Mouse (Mus musculus): Measurements from ENCODE around the gene Sept14. TPM values are rescaled to one million over a fixed set of nuclear protein-coding genes. Genes with fewer than 3 reads are reported as not detected.

The Sept14 gene
- polyA plus RNA-seq, 1 experiment from 2014 or later: not detected

- no peak for ATAC-seq (ENCODE audit: low FRiP score)
- H3K9me3 ChIP-seq (replicated peaks): no peaks in the 10 kb centered on the region
- 95% methylated on average over 10 of the region's 10 CpGs for WGBS
- H3K27me3 ChIP-seq: no peaks in the 10 kb centered on the region
- no peaks in the 10 kb centered on the region for H3K36me3 ChIP-seq
- no peak overlapping the region for H3K4me3 ChIP-seq
- no peak overlapping the region for H3K9ac ChIP-seq
- no peak overlapping the region for H3K27ac ChIP-seq
- peaks cover 9% of the 10 kb centered on the region for H3K4me1 ChIP-seq
- no peak overlapping the region for H3K4me2 ChIP-seq (replicated peaks)
Measured at GRCm38 (mm10) chr5:129666271-129666909, 41.9 kb downstream of the Sept14 start.

DNA sequence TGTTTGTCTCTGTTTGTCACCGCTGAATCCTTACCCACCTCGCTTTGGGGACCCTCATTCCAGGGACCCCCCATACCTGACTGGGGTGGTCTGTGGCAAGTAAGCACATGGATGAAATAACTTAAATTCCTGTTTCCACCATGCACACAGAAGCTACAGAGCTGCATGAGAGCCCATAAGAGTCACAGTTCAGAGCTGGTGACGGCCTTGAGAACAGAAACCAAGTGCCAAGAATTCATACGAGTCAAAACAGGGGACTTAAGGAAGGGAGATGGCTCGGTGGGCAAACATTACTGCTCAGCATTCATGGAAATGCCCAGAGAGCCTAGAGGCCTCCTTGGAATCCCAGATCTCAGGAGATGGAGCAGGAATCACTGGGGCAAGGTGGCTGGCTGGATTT, 44.2 kb downstream of the Sept14 start:
- Histone ChIP-seq H3K9ac (no peak overlapping the region), H3K36me3 (peaks cover 11% of the 10 kb centered on the region), H3K4me3 (no peak overlapping the region), H3K4me1 (peaks cover 6% of the 10 kb centered on the region), H3K27me3 (no peaks in the 10 kb centered on the region), H3K27ac (no peak overlapping the region), H3K4me2 (replicated peaks) (no peak overlapping the region), H3K9me3 (replicated peaks) (no peaks in the 10 kb centered on the region)
- 93% methylated on average over 5 of the region's 5 CpGs for WGBS
- ATAC-seq (ENCODE audit: low FRiP score): no peak

DNA sequence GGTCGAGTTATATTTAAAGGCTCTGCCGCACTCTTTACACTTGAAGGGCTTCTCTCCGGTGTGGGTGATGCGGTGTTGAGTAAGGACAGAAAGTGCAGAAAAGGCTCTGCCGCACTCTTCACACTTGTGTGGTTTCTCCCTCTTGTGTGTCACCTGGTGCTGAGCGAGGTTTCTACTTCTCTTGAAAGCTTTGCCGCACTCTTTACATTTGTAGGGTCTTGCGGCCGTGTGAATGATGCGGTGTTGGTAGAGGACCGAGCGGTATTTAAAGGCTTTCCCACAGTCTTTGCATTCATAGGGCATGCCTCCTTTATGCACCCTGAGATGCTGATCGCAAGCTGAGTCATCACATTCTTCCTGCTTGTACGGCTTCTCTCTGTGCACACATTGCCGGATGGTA, 50.4 kb downstream of the Sept14 start:
- H3K4me2 ChIP-seq (replicated peaks): no peak overlapping the region
- H3K9me3 ChIP-seq (replicated peaks): no peaks in the 10 kb centered on the region
- 94% methylated on average over 15 of the region's 15 CpGs for WGBS
- H3K27me3 ChIP-seq: no peaks in the 10 kb centered on the region
- no peak for ATAC-seq (ENCODE audit: low FRiP score)
- H3K9ac ChIP-seq: no peak overlapping the region
- H3K27ac ChIP-seq: no peak overlapping the region
- H3K4me3 ChIP-seq: no peak overlapping the region
- H3K36me3 ChIP-seq: peaks cover 49% of the 10 kb centered on the region
- H3K4me1 ChIP-seq: no peaks in the 10 kb centered on the region

- Histone ChIP-seq H3K27ac (no peak overlapping the region), H3K4me2 (replicated peaks) (no peak overlapping the region), H3K27me3 (no peaks in the 10 kb centered on the region), H3K9ac (no peak overlapping the region), H3K4me3 (no peak overlapping the region), H3K9me3 (replicated peaks) (no peaks in the 10 kb centered on the region), H3K36me3 (peaks cover 50% of the 10 kb centered on the region), H3K4me1 (no peaks in the 10 kb centered on the region)
- no peak for ATAC-seq (ENCODE audit: low FRiP score)
- WGBS: 97% methylated on average over 10 of the region's 10 CpGs
Measured at GRCm38 (mm10) chr5:129657016-129657415, 51.3 kb downstream of the Sept14 start.

- Histone ChIP-seq H3K27ac (no peak overlapping the region), H3K9ac (no peak overlapping the region), H3K4me3 (no peak overlapping the region), H3K36me3 (peaks cover 8% of the 10 kb centered on the region; the same call in 1 of the 2 replicates), H3K27me3 (no peaks in the 10 kb centered on the region), H3K4me2 (replicated peaks) (no peak overlapping the region), H3K9me3 (replicated peaks) (no peaks in the 10 kb centered on the region), H3K4me1 (no peaks in the 10 kb centered on the region)
- 83% methylated on average over 5 of the region's 5 CpGs for WGBS
- ATAC-seq (ENCODE audit: low FRiP score): no peak
Measured at GRCm38 (mm10) chr5:129650858-129651257, 57.5 kb downstream of the Sept14 start.

Other genes with a start within 250 kb of the Sept14 start
- gene Sfswap, start 207.3 kb downstream of the Sept14 start, polyA plus RNA-seq (2016; fragmentation: Nextera tagmentation; extraction: Ambion mirVana): 60.7 and 70.4 TPM in 2 replicates
- 6.7 and 8.5 TPM in 2 replicates for gene Mmp17, start 124.3 kb downstream of the Sept14 start, polyA plus RNA-seq (2016; fragmentation: Nextera tagmentation; extraction: Ambion mirVana)
- 5.8 and 6.5 TPM in 2 replicates for gene Zfp11, start 38.4 kb downstream of the Sept14 start, polyA plus RNA-seq (2016; fragmentation: Nextera tagmentation; extraction: Ambion mirVana)
- 149 and 151 TPM in 2 replicates for gene Mrps17, start 7.0 kb upstream of the Sept14 start, polyA plus RNA-seq (2016; fragmentation: Nextera tagmentation; extraction: Ambion mirVana)
- gene Nipsnap2, start 16.6 kb upstream of the Sept14 start, polyA plus RNA-seq (2016; fragmentation: Nextera tagmentation; extraction: Ambion mirVana): 81.7 and 94.6 TPM in 2 replicates
- 35.3 and 36.4 TPM in 2 replicates for gene Psph, start 78.9 kb upstream of the Sept14 start, polyA plus RNA-seq (2016; fragmentation: Nextera tagmentation; extraction: Ambion mirVana)
- 56.8 and 61.3 TPM in 2 replicates for gene Sumf2, start 138.5 kb upstream of the Sept14 start, polyA plus RNA-seq (2016; fragmentation: Nextera tagmentation; extraction: Ambion mirVana)
- 714 and 768 TPM in 2 replicates for gene Chchd2, start 179.0 kb upstream of the Sept14 start, polyA plus RNA-seq (2016; fragmentation: Nextera tagmentation; extraction: Ambion mirVana)
- 10.9 and 12.4 TPM in 2 replicates for gene Zbed5, start 187.2 kb upstream of the Sept14 start, polyA plus RNA-seq (2016; fragmentation: Nextera tagmentation; extraction: Ambion mirVana)
- gene Phkg1, start 190.0 kb upstream of the Sept14 start, polyA plus RNA-seq (2016; fragmentation: Nextera tagmentation; extraction: Ambion mirVana): 0.34 and 0.46 TPM in 2 replicates
- 4.7 and 6.6 TPM in 2 replicates for gene Nupr1l, start 200.0 kb upstream of the Sept14 start, polyA plus RNA-seq (2016; fragmentation: Nextera tagmentation; extraction: Ambion mirVana)
- gene Vkorc1l1, start 233.5 kb upstream of the Sept14 start, polyA plus RNA-seq (2016; fragmentation: Nextera tagmentation; extraction: Ambion mirVana): 40.9 and 42.4 TPM in 2 replicates

Data from hindbrain, embryonic 12.5 days (tissue).